Mouse (Mus musculus) heart, embryonic 10.5 days (tissue): ENCODE results near the gene Hist4h4. TPM values are rescaled to one million over a fixed set of nuclear protein-coding genes. Genes with fewer than 3 reads are reported as not detected.
A peak's percentile ranks its signal among the peaks of the same experiment; 100 is the strongest.
"Not testable (repeated sequence)": the region's sequence is repeated elsewhere in the genome, so short reads cannot be mapped to it uniquely, and the experiment has no call there.

Source experiments
- DNase-seq: peaks from one replicate; pipeline ENCODE4 v3.0.0-alpha.2; 2017; ENCODE audit warnings: low spot score
- H3K27ac ChIP-seq: fragments of 300-500 bp; sonication (generic); 2 replicates; pipeline ENCODE4 v1.5.1; 2016; ENCODE audit warnings: mild to moderate bottlenecking
- H3K27me3 ChIP-seq: fragments of 300-500 bp; sonication (generic); 2 replicates; pipeline ENCODE4 v1.6.1; 2016; ENCODE audit warnings: mild to moderate bottlenecking; ENCODE audit not compliant: poor library complexity, insufficient read depth, severe bottlenecking
- H3K36me3 ChIP-seq: fragments of 300-500 bp; sonication (generic); 2 replicates; pipeline ENCODE4 v1.6.1; 2016; ENCODE audit warnings: mild to moderate bottlenecking, moderate library complexity
- H3K4me1 ChIP-seq: fragments of 300-500 bp; sonication (generic); 2 replicates; pipeline ENCODE4 v1.6.1; 2016; ENCODE audit warnings: mild to moderate bottlenecking
- H3K4me3 ChIP-seq: fragments of 300-500 bp; sonication (generic); 2 replicates; pipeline ENCODE4 v1.5.1; 2016; ENCODE audit warnings: mild to moderate bottlenecking, moderate library complexity
- H3K9me3 ChIP-seq: fragments of 300-500 bp; sonication (generic); 2 replicates; pipeline ENCODE4 v1.6.1; 2016; ENCODE audit warnings: mild to moderate bottlenecking, moderate library complexity
- WGBS: fragments of 180-500 bp; shearing (Covaris S2); methylation state at CpG from one replicate; pipeline ENCODE4 v1.1.7; 2016; 5-methylcytosine and 5-hydroxymethylcytosine counted together
- polyA plus RNA-seq: library from polyadenylated mRNA; unstranded; fragments of >200 nt; fragmentation: Nextera tagmentation; extraction: Ambion mirVana; gene quantifications from 2 replicates; pipeline ENCODE4 v1.2.1, GENCODE M21; 2016

Gene Hist4h4
- polyA plus RNA-seq, 1 experiment from 2014 or later = 0.63 TPM

- Histone ChIP-seq H3K9me3 (no peaks in the 10 kb centered on the region), H3K4me3 (peak overlapping the region; percentile 85), H3K27me3 (no peaks in the 10 kb centered on the region), H3K4me1 (peaks cover 17% of the 10 kb centered on the region), H3K27ac (peak overlapping the region; percentile 87), H3K36me3 (peaks cover 21% of the 10 kb centered on the region)
- no peak for DNase-seq
- 25% methylated on average over 14 of the region's 14 CpGs for WGBS
Measured at GRCm38 (mm10) chr6:136809077-136809476, 4.9 kb upstream of the Hist4h4 start.

GRCm38 (mm10) chr6:136808631-136809046 is 4.4 kb upstream of the Hist4h4 start:
- peaks cover 16% of the 10 kb centered on the region for H3K36me3 ChIP-seq
- no peaks in the 10 kb centered on the region for H3K27me3 ChIP-seq
- H3K27ac ChIP-seq = peak overlapping the region; percentile 87
- H3K4me3 ChIP-seq = peak overlapping the region; percentile 85
- DNase-seq = no peak
- no peaks in the 10 kb centered on the region for H3K9me3 ChIP-seq
- WGBS = under 1% methylated on average over 28 of the region's 28 CpGs
- H3K4me1 ChIP-seq = peaks cover 17% of the 10 kb centered on the region

- peak within 1 kb of the TSS; percentile 85 for H3K4me3 ChIP-seq
- H3K4me1 ChIP-seq = peaks cover 22% of the 10 kb centered on the region
- no peaks in the 10 kb centered on the region for H3K27me3 ChIP-seq
- DNase-seq = peak; percentile 98
- under 1% methylated on average over 34 of the region's 34 CpGs for WGBS
- H3K9me3 ChIP-seq = no peaks in the 10 kb centered on the region
- H3K27ac ChIP-seq = peak within 1 kb of the TSS; percentile 87
- peaks cover 11% of the 10 kb centered on the region for H3K36me3 ChIP-seq
Measured at GRCm38 (mm10) chr6:136808014-136808417, 3.8 kb upstream of the Hist4h4 start, which contains the start of gene H2afj. Gene H2afj, plus strand, starts transcription at chr6:136808244.

GRCm38 (mm10) chr6:136807395-136808013 is 3.3 kb upstream of the Hist4h4 start:
- Histone ChIP-seq H3K27ac (peak overlapping the region; percentile 87), H3K36me3 (peaks cover 7% of the 10 kb centered on the region), H3K27me3 (no peaks in the 10 kb centered on the region), H3K4me3 (peak overlapping the region; percentile 85), H3K9me3 (no peaks in the 10 kb centered on the region), H3K4me1 (peaks cover 24% of the 10 kb centered on the region)
- no peak for DNase-seq
- 32% methylated on average over 18 of the region's 18 CpGs for WGBS

GRCm38 (mm10) chr6:136806819-136807218 is 2.6 kb upstream of the Hist4h4 start:
- Histone ChIP-seq H3K4me3 (peak overlapping the region; percentile 85), H3K27ac (peak overlapping the region; percentile 87), H3K27me3 (no peaks in the 10 kb centered on the region), H3K9me3 (no peaks in the 10 kb centered on the region), H3K36me3 (no peaks in the 10 kb centered on the region), H3K4me1 (peaks cover 24% of the 10 kb centered on the region)
- no peak for DNase-seq
- WGBS = 65% methylated on average over 5 of the region's 5 CpGs

- DNase-seq = no peak
- H3K27me3 ChIP-seq = no peaks in the 10 kb centered on the region
- H3K4me3 ChIP-seq = no peak overlapping the region
- H3K36me3 ChIP-seq = no peaks in the 10 kb centered on the region
- H3K27ac ChIP-seq = no peak overlapping the region
- WGBS = 75% methylated on average over 1 of the region's 1 CpGs
- H3K4me1 ChIP-seq = peaks cover 24% of the 10 kb centered on the region
- H3K9me3 ChIP-seq = no peaks in the 10 kb centered on the region
Measured at GRCm38 (mm10) chr6:136805409-136805775, 1.2 kb upstream of the Hist4h4 start.

- Histone ChIP-seq H3K27ac (peak overlapping the region; percentile 98), H3K36me3 (no peaks in the 10 kb centered on the region), H3K27me3 (no peaks in the 10 kb centered on the region), H3K9me3 (no peaks in the 10 kb centered on the region), H3K4me3 (peak overlapping the region; percentile 73), H3K4me1 (peaks cover 24% of the 10 kb centered on the region)
- DNase-seq = no peak
- WGBS = 38% methylated on average over 9 of the region's 9 CpGs
Measured at GRCm38 (mm10) chr6:136804705-136805408, 642 bp upstream of the Hist4h4 start.

- H3K4me3 ChIP-seq = peak overlapping the region; percentile 73
- H3K27ac ChIP-seq = peak overlapping the region; percentile 98
- no peaks in the 10 kb centered on the region for H3K9me3 ChIP-seq
- no peak for DNase-seq
- WGBS = 13% methylated on average over 12 of the region's 12 CpGs
- peaks cover 13% of the 10 kb centered on the region; the same call in 1 of the 2 replicates for H3K4me1 ChIP-seq
- H3K36me3 ChIP-seq = no peaks in the 10 kb centered on the region
- H3K27me3 ChIP-seq = no peaks in the 10 kb centered on the region
Measured at GRCm38 (mm10) chr6:136803093-136803738, 999 bp downstream of the Hist4h4 start.

- 84% methylated on average over 6 of the region's 6 CpGs for WGBS
- Histone ChIP-seq H3K36me3 (no peaks in the 10 kb centered on the region), H3K4me1 (peaks cover 8% of the 10 kb centered on the region; the same call in 1 of the 2 replicates), H3K4me3 (no peak overlapping the region), H3K27me3 (no peaks in the 10 kb centered on the region), H3K27ac (no peak overlapping the region), H3K9me3 (no peaks in the 10 kb centered on the region)
- DNase-seq = no peak
Measured at GRCm38 (mm10) chr6:136801274-136801673, 2.9 kb downstream of the Hist4h4 start.

- H3K4me1 ChIP-seq = peaks cover 8% of the 10 kb centered on the region; the same call in 1 of the 2 replicates
- DNase-seq = no peak
- H3K9me3 ChIP-seq = no peaks in the 10 kb centered on the region
- no peak overlapping the region for H3K4me3 ChIP-seq
- no peaks in the 10 kb centered on the region for H3K27me3 ChIP-seq
- H3K27ac ChIP-seq = no peak overlapping the region
- H3K36me3 ChIP-seq = no peaks in the 10 kb centered on the region
- WGBS = 88% methylated on average over 8 of the region's 8 CpGs
Measured at GRCm38 (mm10) chr6:136800710-136801109, 3.5 kb downstream of the Hist4h4 start.

- H3K9me3 ChIP-seq = not testable (repeated sequence)
- H3K4me1 ChIP-seq = peaks cover 10% of the 10 kb centered on the region; the same call in 1 of the 2 replicates
Measured at GRCm38 (mm10) chr6:136797874-136798693, 6.1 kb downstream of the Hist4h4 start.

GRCm38 (mm10) chr6:136795850-136796249 is 8.4 kb downstream of the Hist4h4 start:
- Histone ChIP-seq H3K27ac (no peak overlapping the region), H3K9me3 (no peaks in the 10 kb centered on the region), H3K36me3 (no peaks in the 10 kb centered on the region), H3K27me3 (no peaks in the 10 kb centered on the region), H3K4me1 (0 out of 2 replicates have a peak, but pooled peaks cover 7% of the 10 kb centered on the region), H3K4me3 (no peak overlapping the region)
- peak; percentile 71 for DNase-seq
- WGBS = 62% methylated on average over 6 of the region's 6 CpGs

More at GRCm38 (mm10) chr6:136797874-136798693, 6.1 kb downstream of the Hist4h4 start:
- H3K27me3 ChIP-seq, H3K36me3 ChIP-seq, DNase-seq, H3K4me3 ChIP-seq, H3K27ac ChIP-seq: not testable (repeated sequence)
- 77% methylated on average over 3 of the region's 3 CpGs for WGBS
